Mouse (Mus musculus): Measurements from ENCODE around the gene Mtmr3.

DNA sequence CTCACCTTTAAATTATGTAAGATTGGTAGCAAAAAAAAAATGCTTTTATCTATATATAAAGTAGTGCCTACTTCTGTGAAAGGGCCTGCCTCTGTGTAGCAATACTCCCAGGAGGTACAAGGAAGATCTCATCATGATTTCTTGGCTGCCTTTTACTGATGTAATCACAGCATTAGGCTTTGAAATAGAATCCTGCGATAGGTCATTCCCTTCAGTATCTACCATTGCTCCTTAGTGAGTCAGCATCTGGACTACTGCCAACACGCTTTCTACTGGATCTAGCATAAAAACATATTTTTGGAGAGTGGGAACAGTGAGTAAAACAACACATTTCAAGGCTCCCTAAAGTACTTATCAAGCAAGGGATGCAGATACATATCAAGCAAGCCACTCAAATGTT, 16.0 kb downstream of the Mtmr3 start:
- TF ChIP-seq GATA1 (IDR thresholded peaks at IDR 0.05; ENCODE audit: borderline replicate concordance, low read length) (no peak), CTCF (IDR thresholded peaks at IDR 0.05; ENCODE audit: low read depth, low read length) (no peak)

Measured in G1E (cell line).